Mouse (Mus musculus): ENCODE data around the gene Mfn2.

- TF ChIP-seq CTCF (IDR thresholded peaks at IDR 0.05; ENCODE audit: low read depth, low read length) (no peak), POLR2A (IDR thresholded peaks at IDR 0.05; ENCODE audit: borderline replicate concordance, low read depth, low read length) (no peak)
Observed at GRCm38 (mm10) chr4:147906230-147906629, 1.7 kb upstream of the Mfn2 start.
